Mouse (Mus musculus): ENCODE measurements around the gene Cirbp. TPM values are rescaled to one million over a fixed set of nuclear protein-coding genes. Genes with fewer than 3 reads are reported as not detected.
A peak's percentile ranks its signal among the peaks of the same experiment; 100 is the strongest.

Cirbp gene
- polyA plus RNA-seq, 1 experiment from 2014 or later, result 87.0 TPM

DNA sequence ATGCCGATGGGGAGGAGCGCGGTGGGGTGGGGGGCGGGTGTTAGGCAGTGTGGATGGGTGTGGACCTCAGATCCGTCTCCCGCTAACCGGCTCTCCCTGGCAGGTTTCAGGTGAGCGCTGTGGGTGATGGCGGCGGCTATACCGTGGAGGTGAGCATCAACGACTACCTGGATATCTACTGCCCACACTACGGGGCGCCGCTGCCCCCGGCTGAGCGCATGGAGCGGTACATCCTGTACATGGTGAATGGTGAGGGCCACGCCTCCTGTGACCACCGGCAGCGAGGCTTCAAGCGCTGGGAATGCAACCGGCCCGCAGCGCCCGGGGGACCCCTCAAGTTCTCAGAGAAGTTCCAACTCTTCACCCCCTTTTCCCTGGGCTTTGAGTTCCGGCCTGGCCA is 20.9 kb downstream of the Cirbp start:
- peaks cover 61% of the 10 kb centered on the region for H3K27me3 ChIP-seq (ENCODE audit: insufficient read depth, low read length)
- no peak overlapping the region for H3K4me3 ChIP-seq (ENCODE audit: low read depth, low read length)

GRCm38 (mm10) chr10:80187739-80188138 is 22.0 kb downstream of the Cirbp start:
- Histone ChIP-seq H3K4me1 (ENCODE audit: insufficient read depth) (peaks cover 7% of the 10 kb centered on the region; the same call in 1 of the 2 replicates), H3K9me3 (ENCODE audit: low read length) (no peaks in the 10 kb centered on the region), H3K4me3 (ENCODE audit: low read depth, low read length) (no peak overlapping the region), H3K27me3 (ENCODE audit: insufficient read depth, low read length) (peaks cover 63% of the 10 kb centered on the region), H3K4me2 (ENCODE audit: low read depth, low read length) (no peak overlapping the region), H3K27ac (ENCODE audit: low read depth) (no peak overlapping the region), H3K9ac (replicated peaks) (no peak overlapping the region), H3K36me3 (replicated peaks; ENCODE audit: insufficient read depth, low read length) (no peaks in the 10 kb centered on the region)
- ATAC-seq, result no peak
- TF ChIP-seq CTCF (IDR thresholded peaks at IDR 0.05; ENCODE audit: low read depth), result no peak
- no peak for TF ChIP-seq EP300 (IDR thresholded peaks at IDR 0.05; ENCODE audit: low read depth)
- WGBS (ENCODE audit: insufficient replicate concordance), result 84% methylated on average over 10 of the region's 10 CpGs
- no peak for DNase-seq

More for the DNA sequence above, 20.9 kb downstream of the Cirbp start:
- DNase-seq (no peak), ATAC-seq (no peak)
- H3K27ac ChIP-seq (ENCODE audit: low read depth), result no peak overlapping the region
- no peak overlapping the region for H3K9ac ChIP-seq (replicated peaks)
- no peaks in the 10 kb centered on the region for H3K36me3 ChIP-seq (replicated peaks; ENCODE audit: insufficient read depth, low read length)
- H3K9me3 ChIP-seq (ENCODE audit: low read length), result no peaks in the 10 kb centered on the region
- 27% methylated on average over 27 of the region's 27 CpGs for WGBS (ENCODE audit: insufficient replicate concordance)
- no peak for TF ChIP-seq CTCF (IDR thresholded peaks at IDR 0.05; ENCODE audit: low read depth)
- TF ChIP-seq EP300 (IDR thresholded peaks at IDR 0.05; ENCODE audit: low read depth), result no peak
- no peak overlapping the region for H3K4me2 ChIP-seq (ENCODE audit: low read depth, low read length)
- H3K4me1 ChIP-seq (ENCODE audit: insufficient read depth), result peaks cover 7% of the 10 kb centered on the region; the same call in 1 of the 2 replicates

- TF ChIP-seq CTCF (IDR thresholded peaks at IDR 0.05; ENCODE audit: low read depth), result no peak
- no peak for TF ChIP-seq EP300 (IDR thresholded peaks at IDR 0.05; ENCODE audit: low read depth)
- Histone ChIP-seq H3K4me1 (ENCODE audit: insufficient read depth) (peaks cover 7% of the 10 kb centered on the region; the same call in 1 of the 2 replicates), H3K36me3 (replicated peaks; ENCODE audit: insufficient read depth, low read length) (no peaks in the 10 kb centered on the region), H3K9me3 (ENCODE audit: low read length) (no peaks in the 10 kb centered on the region), H3K4me2 (ENCODE audit: low read depth, low read length) (no peak overlapping the region), H3K27me3 (ENCODE audit: insufficient read depth, low read length) (peaks cover 64% of the 10 kb centered on the region), H3K9ac (replicated peaks) (no peak overlapping the region), H3K27ac (ENCODE audit: low read depth) (no peak overlapping the region), H3K4me3 (ENCODE audit: low read depth, low read length) (no peak overlapping the region)
- ATAC-seq (no peak), DNase-seq (no peak)
- 77% methylated on average over 15 of the region's 15 CpGs for WGBS (ENCODE audit: insufficient replicate concordance)
Observed at GRCm38 (mm10) chr10:80188453-80189024, 22.8 kb downstream of the Cirbp start.

GRCm38 (mm10) chr10:80189999-80190398 is 24.2 kb downstream of the Cirbp start:
- ATAC-seq, result no peak
- Histone ChIP-seq H3K9ac (replicated peaks) (no peak overlapping the region), H3K36me3 (replicated peaks; ENCODE audit: insufficient read depth, low read length) (no peaks in the 10 kb centered on the region), H3K27me3 (ENCODE audit: insufficient read depth, low read length) (peaks cover 66% of the 10 kb centered on the region), H3K4me1 (ENCODE audit: insufficient read depth) (peaks cover 7% of the 10 kb centered on the region; the same call in 1 of the 2 replicates), H3K9me3 (ENCODE audit: low read length) (no peaks in the 10 kb centered on the region), H3K27ac (ENCODE audit: low read depth) (no peak overlapping the region), H3K4me2 (ENCODE audit: low read depth, low read length) (peak overlapping the region; percentile 65), H3K4me3 (ENCODE audit: low read depth, low read length) (peak overlapping the region; percentile 27)
- DNase-seq, result no peak
- TF ChIP-seq CTCF (IDR thresholded peaks at IDR 0.05; ENCODE audit: low read depth) (no peak), EP300 (IDR thresholded peaks at IDR 0.05; ENCODE audit: low read depth) (no peak)
- WGBS (ENCODE audit: insufficient replicate concordance), result 3% methylated on average over 21 of the region's 21 CpGs

DNA sequence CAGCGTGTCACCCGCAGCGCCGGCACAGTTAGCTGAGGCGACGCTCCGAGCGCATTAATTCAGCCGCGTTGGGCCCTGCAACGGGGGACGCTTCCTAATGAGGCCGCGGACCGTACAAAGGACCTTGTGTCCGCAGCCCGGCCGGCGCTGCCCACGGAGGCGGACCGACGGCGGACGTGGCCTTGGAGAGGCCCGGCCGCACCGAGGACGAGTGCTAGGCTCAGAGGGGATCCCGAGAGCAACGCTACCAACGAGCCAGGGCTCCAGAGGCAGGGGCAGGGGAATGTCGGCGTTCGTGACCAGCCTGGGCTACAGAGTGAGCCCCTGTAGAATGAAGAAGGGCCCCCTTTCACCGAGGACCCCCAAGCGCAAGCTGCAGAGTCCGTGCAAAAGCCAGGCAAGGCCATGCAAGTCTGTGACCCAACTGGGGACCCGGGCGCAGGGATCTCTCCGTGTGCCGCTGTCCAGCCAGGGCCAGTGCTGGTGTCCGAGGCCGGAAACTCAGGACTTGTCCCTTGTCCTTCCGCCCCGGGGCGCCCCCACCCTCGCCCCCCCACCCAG is 24.8 kb downstream of the Cirbp start:
- Histone ChIP-seq H3K9me3 (ENCODE audit: low read length) (no peaks in the 10 kb centered on the region), H3K4me2 (ENCODE audit: low read depth, low read length) (peak overlapping the region; percentile 65), H3K4me1 (ENCODE audit: insufficient read depth) (peaks cover 7% of the 10 kb centered on the region; the same call in 1 of the 2 replicates), H3K4me3 (ENCODE audit: low read depth, low read length) (peak overlapping the region; percentile 27), H3K27me3 (ENCODE audit: insufficient read depth, low read length) (peaks cover 66% of the 10 kb centered on the region), H3K9ac (replicated peaks) (no peak overlapping the region), H3K27ac (ENCODE audit: low read depth) (no peak overlapping the region), H3K36me3 (replicated peaks; ENCODE audit: insufficient read depth, low read length) (no peaks in the 10 kb centered on the region)
- WGBS (ENCODE audit: insufficient replicate concordance), result under 1% methylated on average over 43 of the region's 48 CpGs
- peak; percentile 48 for DNase-seq
- no peak for TF ChIP-seq EP300 (IDR thresholded peaks at IDR 0.05; ENCODE audit: low read depth)
- TF ChIP-seq CTCF (IDR thresholded peaks at IDR 0.05; ENCODE audit: low read depth), result no peak
- ATAC-seq, result no peak

GRCm38 (mm10) chr10:80193976-80194375 is 28.2 kb downstream of the Cirbp start:
- TF ChIP-seq CTCF (IDR thresholded peaks at IDR 0.05; ENCODE audit: low read depth) (no peak), EP300 (IDR thresholded peaks at IDR 0.05; ENCODE audit: low read depth) (no peak)
- Histone ChIP-seq H3K9ac (replicated peaks) (no peak overlapping the region), H3K27me3 (ENCODE audit: insufficient read depth, low read length) (peaks cover 46% of the 10 kb centered on the region), H3K4me3 (ENCODE audit: low read depth, low read length) (no peak overlapping the region), H3K4me1 (ENCODE audit: insufficient read depth) (peaks cover 7% of the 10 kb centered on the region; the same call in 1 of the 2 replicates), H3K4me2 (ENCODE audit: low read depth, low read length) (no peak overlapping the region), H3K9me3 (ENCODE audit: low read length) (no peaks in the 10 kb centered on the region), H3K27ac (ENCODE audit: low read depth) (no peak overlapping the region), H3K36me3 (replicated peaks; ENCODE audit: insufficient read depth, low read length) (no peaks in the 10 kb centered on the region)
- ATAC-seq, result no peak
- WGBS (ENCODE audit: insufficient replicate concordance), result 77% methylated on average over 6 of the region's 6 CpGs
- DNase-seq, result no peak
